Mouse (Mus musculus): ENCODE data around the gene L3mbtl1.
A peak's percentile ranks its signal among the peaks of the same experiment; 100 is the strongest.

Gene L3mbtl1

DNA sequence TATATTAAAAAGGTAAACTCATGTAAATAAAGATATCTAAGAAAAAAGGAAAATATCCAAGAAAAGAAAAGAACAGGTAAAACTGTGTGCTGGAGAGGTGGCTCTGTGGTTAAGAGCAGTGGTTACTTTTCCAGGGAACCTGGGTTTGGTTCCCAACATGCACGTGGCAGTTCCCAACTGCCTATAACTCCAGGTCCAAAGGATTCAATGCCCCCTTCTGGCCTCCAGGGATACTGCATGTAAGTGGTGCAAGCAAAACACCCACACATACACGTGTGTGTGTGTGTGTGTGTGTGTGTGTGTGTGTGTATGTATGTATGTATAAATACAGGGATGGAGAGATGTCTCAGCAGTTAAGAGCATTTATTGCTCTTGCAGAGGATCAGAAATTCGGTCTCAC lies 56.5 kb downstream of the L3mbtl1 start:
- peak; percentile 71 for DNase-seq

DNA sequence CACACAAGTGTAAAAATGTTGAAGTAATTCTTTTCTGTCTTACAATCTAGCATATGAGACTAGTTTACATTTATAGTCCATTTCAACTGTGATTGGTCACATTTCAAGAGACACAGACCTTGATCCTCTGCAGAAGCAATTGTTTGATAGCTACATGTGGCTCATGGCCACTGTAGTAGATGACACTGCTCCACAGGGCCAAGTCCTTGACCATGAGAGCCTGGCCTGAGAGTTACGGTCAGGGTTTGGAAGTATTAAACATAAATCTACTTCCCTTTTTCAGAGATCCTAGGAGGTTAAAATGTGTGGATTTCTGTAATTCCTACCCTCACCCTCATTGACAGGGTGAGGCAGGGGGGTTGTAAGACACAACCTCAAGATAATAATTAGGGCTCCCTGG lies 57.8 kb downstream of the L3mbtl1 start:
- DNase-seq: no peak

DNA sequence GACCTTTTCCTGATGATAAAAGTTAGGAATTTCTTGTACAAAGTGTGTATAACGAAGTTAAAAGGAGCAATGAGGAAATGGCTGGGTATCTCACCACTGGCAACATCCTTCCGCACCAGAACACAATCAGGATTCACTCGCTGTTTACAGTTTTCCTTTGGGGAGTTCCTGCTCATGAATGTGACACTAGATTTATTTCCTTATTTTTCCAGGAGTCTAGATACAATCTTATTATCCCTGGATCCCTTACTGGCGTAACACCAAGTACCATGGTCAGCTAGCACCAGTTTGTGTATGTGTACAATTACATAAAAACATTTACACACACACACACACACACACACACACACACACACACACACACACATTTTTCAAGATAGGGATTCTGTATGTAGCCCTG lies 64.0 kb downstream of the L3mbtl1 start:
- no peak for DNase-seq

DNA sequence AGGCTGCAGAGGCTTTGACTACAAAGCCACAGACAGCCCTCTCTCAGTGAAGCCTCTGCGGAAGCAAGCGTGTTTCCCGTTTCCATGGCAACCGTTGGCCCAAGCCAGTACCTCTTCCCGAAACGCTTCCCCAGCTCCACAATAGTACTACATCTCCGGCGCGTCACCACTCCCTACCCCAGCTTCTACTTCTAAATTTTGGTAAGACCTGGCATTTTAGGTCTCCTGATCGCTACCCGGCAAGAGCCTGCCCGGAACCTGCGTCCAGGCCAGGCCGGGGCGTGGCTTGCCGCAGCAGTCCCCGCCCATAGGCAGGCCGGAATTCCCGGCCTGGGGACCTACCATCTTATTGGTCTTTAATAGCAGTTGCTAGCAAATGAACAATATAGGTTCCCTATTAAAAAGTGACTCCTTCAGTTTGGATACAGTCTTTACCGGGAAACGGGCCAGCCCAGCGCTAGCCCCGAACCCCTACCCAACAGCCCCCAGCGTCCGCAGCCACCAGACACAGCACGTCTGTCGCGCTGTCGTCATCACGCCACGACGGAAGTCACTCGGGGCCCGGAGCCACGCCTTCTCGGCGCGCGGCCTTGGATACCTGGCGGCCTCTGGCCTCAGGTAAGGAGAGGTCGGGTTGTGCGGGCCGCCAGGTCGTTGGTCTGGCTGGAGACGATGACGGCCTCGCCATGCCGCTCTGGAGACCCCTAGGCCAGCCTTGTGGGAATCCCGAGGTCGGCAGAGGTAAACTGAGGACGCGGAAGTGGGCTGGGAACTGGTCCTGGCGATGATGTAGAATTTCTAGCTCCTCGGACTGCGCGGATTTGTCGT lies 73.9 kb downstream of the L3mbtl1 start, which contains the start of gene Ift52:
Gene Ift52 (plus strand): TSS at position 439 of the 828 bp plus-strand sequence.
- DNase-seq: peak; percentile 93

All from retina, postnatal 1 day (tissue).